Comparison of ENCODE assay signal across 8 mouse cellular contexts in the genomic region with DNA sequence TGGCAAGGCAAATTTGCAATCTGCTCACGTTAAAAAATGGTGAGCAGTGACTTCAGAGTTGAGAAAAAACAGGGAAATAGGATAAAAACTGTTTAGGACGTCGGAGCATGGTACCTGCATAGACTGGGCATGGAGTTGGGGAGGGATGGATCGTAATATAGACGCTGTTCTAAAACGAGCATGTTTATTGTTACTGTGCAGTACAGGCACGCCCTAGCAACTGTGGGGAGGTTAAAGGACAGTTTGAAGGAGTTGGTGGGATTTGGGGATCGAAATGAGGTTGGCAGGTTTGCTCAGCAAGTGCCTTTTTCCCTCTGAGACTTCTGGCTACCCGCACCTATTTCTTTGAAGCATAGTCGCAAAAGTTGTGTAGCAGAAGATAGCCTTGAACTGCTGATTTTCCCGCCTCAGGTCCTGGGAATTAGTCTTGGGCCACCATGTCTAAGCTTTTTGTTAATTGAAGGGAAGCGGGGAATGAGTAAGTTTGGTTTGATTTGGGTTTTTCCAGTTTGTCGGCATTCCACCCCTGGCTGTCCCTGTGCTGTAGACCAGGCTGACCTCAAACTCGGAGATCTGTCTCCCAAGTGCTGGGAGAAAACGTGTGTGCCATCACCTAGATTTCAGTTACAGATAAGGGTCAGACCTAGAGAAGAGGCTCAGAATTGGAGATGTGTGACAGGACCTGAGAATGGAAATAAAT. TPM values are rescaled to one million over a fixed set of nuclear protein-coding genes. Genes with fewer than 3 reads are reported as not detected.
DNase-seq lines count a peak whose midpoint lies in the region; ATAC-seq and TF ChIP-seq lines count a peak whose summit lies in the region.

No protein-coding gene starts in this region.

- no peak for TF ChIP-seq EP300 in liver, embryonic 14.5 days (IDR thresholded peaks at IDR 0.05; ENCODE audit: low read depth)

- no peaks in the 10 kb centered on the region for H3K36me3 ChIP-seq in heart, embryonic 11.5 days (ENCODE audit: control insufficient read depth, insufficient read depth, low read length)
- H3K36me3 ChIP-seq in G1E (replicated peaks) = peaks cover 20% of the 10 kb centered on the region
- H3K36me3 ChIP-seq in heart, embryonic 14.5 days (ENCODE audit: control insufficient read depth, insufficient read depth, low read length) = peaks cover 3% of the 10 kb centered on the region; the same call in 1 of the 2 replicates
- H3K36me3 ChIP-seq in liver, embryonic 14.5 days (replicated peaks; ENCODE audit: control insufficient read depth, insufficient read depth, low read depth) = 0 out of 2 replicates have a peak, but pooled peaks cover 2% of the 10 kb centered on the region

- DNase-seq in heart, adult 9 months (ENCODE audit: low spot score in 2 of 2) = no peak
- DNase-seq in G1E (ENCODE audit: low spot score) = peak; percentile 3
- DNase-seq in liver, embryonic 14.5 days (ENCODE audit: low read depth in 3 of 3, low spot score in 3 of 3) = no peak
- no peak for DNase-seq in right cerebral cortex, postnatal 36 days (ENCODE audit: low spot score in 2 of 2)
- no peak for DNase-seq in MN1 (ENCODE audit: low spot score)
- DNase-seq in right cerebral cortex, postnatal 4 days = no peak

- 25% methylated on average over 15 of the region's 15 CpGs for WGBS in heart, embryonic 11.5 days (ENCODE audit: insufficient replicate concordance)
- WGBS in heart, embryonic 14.5 days = 30% methylated on average over 15 of the region's 15 CpGs
- WGBS in liver, embryonic 14.5 days (ENCODE audit: insufficient replicate concordance) = 14% methylated on average over 15 of the region's 15 CpGs

- H3K27me3 ChIP-seq in heart, embryonic 11.5 days (ENCODE audit: control insufficient read depth, insufficient read depth, low read length) = no peaks in the 10 kb centered on the region
- H3K27me3 ChIP-seq in G1E (ENCODE audit: insufficient read depth, low read length) = no peaks in the 10 kb centered on the region
- no peaks in the 10 kb centered on the region for H3K27me3 ChIP-seq in heart, embryonic 14.5 days (ENCODE audit: control insufficient read depth, insufficient read depth, low read length)
- no peaks in the 10 kb centered on the region for H3K27me3 ChIP-seq in liver, embryonic 14.5 days (ENCODE audit: control insufficient read depth, insufficient read depth, low read length)

- ATAC-seq in heart, embryonic 11.5 days (replicated peaks; ENCODE audit: insufficient number of reproducible peaks, low FRiP score, low TSS enrichment) = peak; percentile 54; the same call in 1 of the 2 replicates
- ATAC-seq in G1E (ENCODE audit: extremely low read depth, insufficient number of reproducible peaks, low FRiP score, poor library complexity, severe bottlenecking) = 0 out of 2 replicates have a peak, but pooled peaks have one; percentile 0
- ATAC-seq in heart, embryonic 14.5 days (ENCODE audit: insufficient number of reproducible peaks, insufficient read depth, low FRiP score, low read depth) = 0 out of 2 replicates have a peak, but pooled peaks have one; percentile 1
- peak; percentile 58 for ATAC-seq in liver, embryonic 14.5 days (ENCODE audit: insufficient read depth)

- H3K4me2 ChIP-seq in heart, embryonic 11.5 days = peak overlapping the region; percentile 75
- H3K4me2 ChIP-seq in heart, embryonic 14.5 days (ENCODE audit: low read length) = peak overlapping the region; percentile 94
- peak overlapping the region; percentile 99 for H3K4me2 ChIP-seq in liver, embryonic 14.5 days (ENCODE audit: low read depth)

- H3K27ac ChIP-seq in heart, embryonic 11.5 days (ENCODE audit: low read depth, low read length) = peak overlapping the region; percentile 92
- peak overlapping the region; percentile 85 to 96 for H3K27ac ChIP-seq in heart, embryonic 14.5 days (replicated peaks in 1 of 2; ENCODE audit: control insufficient read depth in 1 of 2, insufficient read depth in 1 of 2, low read depth in 2 of 2, low read length in 2 of 2)
- peak overlapping the region; percentile 89 for H3K27ac ChIP-seq in liver, embryonic 14.5 days

- TF ChIP-seq CTCF in G1E (IDR thresholded peaks at IDR 0.05; ENCODE audit: low read depth, low read length) = no peak
- TF ChIP-seq CTCF in liver, embryonic 14.5 days (IDR thresholded peaks at IDR 0.05; ENCODE audit: low read depth) = no peak; the same call in 1 of the 2 replicates

- H3K4me1 ChIP-seq in heart, embryonic 11.5 days (ENCODE audit: control insufficient read depth, insufficient read depth, low read length) = peaks cover 11% of the 10 kb centered on the region
- peaks cover 30% of the 10 kb centered on the region for H3K4me1 ChIP-seq in G1E (ENCODE audit: insufficient read depth, low read depth, low read length)
- H3K4me1 ChIP-seq in heart, embryonic 14.5 days (ENCODE audit: control insufficient read depth in 2 of 2, insufficient read depth in 2 of 2, low read length in 2 of 2) = peaks cover 5 to 21% of the 10 kb centered on the region in 2 experiments; a peak in 3 of 4 replicates
- H3K4me1 ChIP-seq in liver, embryonic 14.5 days (replicated peaks; ENCODE audit: control insufficient read depth in 2 of 2, insufficient read depth in 2 of 2, low read length in 1 of 2) = peaks cover 15 to 18% of the 10 kb centered on the region in 2 experiments

- no peaks in the 10 kb centered on the region for H3K9me3 ChIP-seq in heart, embryonic 11.5 days (replicated peaks; ENCODE audit: control insufficient read depth, low read length)
- H3K9me3 ChIP-seq in G1E (replicated peaks) = no peaks in the 10 kb centered on the region
- H3K9me3 ChIP-seq in heart, embryonic 14.5 days (ENCODE audit: control insufficient read depth, low read length) = no peaks in the 10 kb centered on the region
- no peaks in the 10 kb centered on the region for H3K9me3 ChIP-seq in liver, embryonic 14.5 days (ENCODE audit: control insufficient read depth, low read length)

- H3K4me3 ChIP-seq in heart, embryonic 11.5 days (ENCODE audit: low read depth, low read length) = peak overlapping the region; percentile 99
- H3K4me3 ChIP-seq in G1E (ENCODE audit: low read depth, low read length) = peak overlapping the region; percentile 100
- H3K4me3 ChIP-seq in heart, embryonic 14.5 days (ENCODE audit: control insufficient read depth in 1 of 2, insufficient read depth in 1 of 2, low read depth in 1 of 2, low read length in 2 of 2) = peak overlapping the region; percentile 75 to 96
- peak overlapping the region; percentile 67 to 86 for H3K4me3 ChIP-seq in liver, embryonic 14.5 days (ENCODE audit: insufficient read depth in 1 of 2, low read depth in 2 of 2, low read length in 2 of 2)

- peak overlapping the region; percentile 99 for H3K9ac ChIP-seq in heart, embryonic 11.5 days (ENCODE audit: low read depth, low read length)
- peak overlapping the region; percentile 88 for H3K9ac ChIP-seq in heart, embryonic 14.5 days (ENCODE audit: low read length)
- H3K9ac ChIP-seq in liver, embryonic 14.5 days (replicated peaks) = peak overlapping the region; percentile 85

RNA-seq across cellular contexts. Expression of gene U2surp, which starts 0.7 kb away (rescaled TPM):
- polyA plus RNA-seq in heart, embryonic 11.5 days (2014; fragmentation: Nextera tagmentation; extraction: Ambion mirVana) = 89.0 and 102 TPM in 2 replicates
- 194 and 222 TPM in 2 replicates for total RNA-seq in G1E (2014; fragmentation: Nextera tagmentation)
- 205 and 232 TPM in 2 replicates for total RNA-seq in G1E (2017)
- polyA plus RNA-seq in G1E (2012) = 7.2 and 14.1 TPM in 2 replicates
- polyA plus RNA-seq in heart, embryonic 14.5 days (2014; fragmentation: Nextera tagmentation; extraction: Ambion mirVana) = 76.3 and 77.6 TPM in 2 replicates
- 5.5 and 12.4 TPM in 2 replicates for polyA plus RNA-seq in liver, embryonic 14.5 days (2012; rRNA removed)
- polyA plus RNA-seq in liver, embryonic 14.5 days (2014; fragmentation: Nextera tagmentation; extraction: Ambion mirVana) = 57.4 and 67.2 TPM in 2 replicates

RNA-seq across cellular contexts. Expression of gene Paqr9, which starts 47.0 kb away (rescaled TPM):
- polyA plus RNA-seq in heart, embryonic 11.5 days (2014; fragmentation: Nextera tagmentation; extraction: Ambion mirVana) = 0.70 and 0.86 TPM in 2 replicates
- total RNA-seq in G1E (2014; fragmentation: Nextera tagmentation) = 6.8 TPM in 1 of 2 replicates, not detected in the other
- total RNA-seq in G1E (2017) = 0.06 and 0.11 TPM in 2 replicates
- not detected in 2 replicates for polyA plus RNA-seq in G1E (2012)
- polyA plus RNA-seq in heart, embryonic 14.5 days (2014; fragmentation: Nextera tagmentation; extraction: Ambion mirVana) = 0.82 and 0.91 TPM in 2 replicates
- polyA plus RNA-seq in liver, embryonic 14.5 days (2012; rRNA removed) = 11.9 and 12.2 TPM in 2 replicates
- polyA plus RNA-seq in liver, embryonic 14.5 days (2014; fragmentation: Nextera tagmentation; extraction: Ambion mirVana) = 7.5 and 10.7 TPM in 2 replicates

Comparison
In these comparisons a context has a peak if more than half of its experiments do, and no peak if none do; other contexts are left out.
1. ATAC-seq: peak in every context shown above with its lines; median percentile 58 in liver, embryonic 14.5 days; 54 in heart, embryonic 11.5 days; 1 in heart, embryonic 14.5 days; 0 in G1E.